Mouse (Mus musculus): ENCODE results near the gene Stk26.

Stk26 gene

DNA sequence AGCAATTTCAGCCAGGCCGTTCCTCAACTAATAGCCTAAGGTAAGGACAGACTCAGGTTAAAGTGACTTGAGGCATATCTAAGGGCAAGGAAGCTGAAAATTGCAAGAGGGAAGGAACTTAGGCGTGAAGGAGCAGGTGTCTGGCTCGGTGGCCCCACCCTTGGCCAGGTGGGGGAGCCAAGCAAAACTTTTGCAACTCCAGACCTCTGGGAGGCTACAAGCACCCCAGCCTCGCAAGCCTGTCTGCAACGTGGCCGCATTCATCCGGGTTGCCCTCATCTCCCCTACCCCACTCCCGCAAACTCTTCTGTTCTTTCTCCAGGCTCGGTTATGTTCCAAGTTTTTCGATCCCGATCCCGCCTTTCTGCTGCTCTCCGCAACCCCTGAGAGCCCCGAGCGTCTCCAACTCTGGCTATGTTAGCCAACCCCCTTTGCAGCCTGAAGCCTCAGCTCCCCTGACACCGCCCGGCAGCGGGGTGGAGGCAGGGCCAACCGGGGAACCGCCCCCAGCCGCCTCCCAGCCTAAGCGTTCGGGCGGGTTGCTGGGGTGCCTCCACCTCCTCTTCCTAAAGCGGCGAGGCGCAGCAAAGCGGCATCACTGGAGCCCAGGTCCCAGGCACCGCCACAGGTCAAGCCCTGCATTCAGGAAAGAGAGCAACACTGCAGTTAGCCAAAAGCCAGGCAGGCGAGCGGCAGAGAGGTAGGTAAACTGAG is at the start of gene Stk26:
Gene Stk26, plus strand, starts transcription at position 201 of the 714 bp plus-strand sequence.
- DNase-seq: peak; percentile 61

DNA sequence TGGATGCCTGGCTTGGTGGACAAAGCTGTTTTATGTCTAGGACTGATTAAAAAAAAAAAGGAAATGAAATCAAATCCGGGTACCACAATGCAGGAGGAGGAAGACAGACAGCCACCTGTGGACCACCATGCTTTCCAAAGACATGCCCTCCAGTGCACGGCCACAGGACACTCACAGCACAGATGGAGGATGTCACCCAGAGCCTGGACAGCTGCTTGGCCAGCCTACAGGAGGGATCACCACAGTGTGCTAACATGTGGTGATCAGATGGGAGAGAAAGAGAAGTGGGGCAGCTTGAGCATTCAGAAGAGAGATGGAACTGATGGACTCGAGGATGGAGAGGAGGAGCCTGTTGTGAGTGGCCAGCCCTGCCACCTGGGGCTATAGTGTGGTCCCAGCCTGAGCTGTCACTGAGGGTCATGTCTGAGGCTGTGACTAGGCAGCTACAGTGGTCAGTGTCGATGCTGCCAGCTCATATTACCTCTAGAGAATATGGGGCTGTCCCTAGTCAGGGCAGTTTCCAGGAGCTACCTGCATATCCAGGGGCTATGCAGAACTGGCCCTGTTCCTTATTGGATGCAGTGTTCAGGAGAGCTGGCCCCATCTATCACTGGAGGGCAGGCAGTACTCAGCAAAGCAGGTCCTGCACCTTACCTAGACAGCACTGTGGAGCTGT is 47.7 kb upstream of the Stk26 start:
- DNase-seq: no peak

DNA sequence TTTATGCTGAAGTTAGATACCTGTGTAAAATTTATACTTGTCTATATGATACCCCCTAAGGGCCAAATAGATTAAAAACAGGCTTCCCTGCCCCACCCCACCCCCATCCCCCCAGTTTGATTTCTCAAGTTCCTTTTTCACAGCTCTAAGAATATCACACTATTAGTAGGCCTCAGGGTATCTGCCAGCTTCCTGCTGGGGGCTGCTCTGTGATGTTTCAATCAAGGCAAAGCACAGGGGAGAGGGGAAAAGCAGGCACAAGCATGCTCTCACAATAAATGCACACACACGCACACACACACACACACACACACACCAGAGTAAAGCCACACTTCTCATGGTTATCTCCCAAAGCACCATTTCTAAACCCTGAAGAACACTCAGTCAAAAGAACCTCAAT is 43.0 kb upstream of the Stk26 start:
- no peak for DNase-seq

DNA sequence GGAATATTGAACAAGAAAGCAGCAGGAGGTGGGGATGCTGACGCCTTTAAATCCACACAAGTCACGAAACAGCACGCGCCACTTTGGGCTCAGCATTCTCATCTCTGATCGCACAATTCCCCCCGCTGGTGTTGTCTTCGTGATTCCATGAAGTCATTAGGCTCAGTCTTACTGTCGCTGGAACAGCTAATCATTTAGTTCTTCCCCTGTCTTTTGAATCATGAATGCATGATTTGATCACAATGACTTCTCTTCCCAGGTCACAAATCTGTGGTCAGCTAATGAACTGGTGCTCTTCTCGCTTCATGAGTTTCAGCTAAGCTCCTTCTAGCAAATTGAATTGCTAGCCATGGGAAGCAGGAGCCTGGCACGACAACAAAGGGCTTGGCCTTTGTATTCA is 42.3 kb upstream of the Stk26 start:
- DNase-seq: no peak

DNA sequence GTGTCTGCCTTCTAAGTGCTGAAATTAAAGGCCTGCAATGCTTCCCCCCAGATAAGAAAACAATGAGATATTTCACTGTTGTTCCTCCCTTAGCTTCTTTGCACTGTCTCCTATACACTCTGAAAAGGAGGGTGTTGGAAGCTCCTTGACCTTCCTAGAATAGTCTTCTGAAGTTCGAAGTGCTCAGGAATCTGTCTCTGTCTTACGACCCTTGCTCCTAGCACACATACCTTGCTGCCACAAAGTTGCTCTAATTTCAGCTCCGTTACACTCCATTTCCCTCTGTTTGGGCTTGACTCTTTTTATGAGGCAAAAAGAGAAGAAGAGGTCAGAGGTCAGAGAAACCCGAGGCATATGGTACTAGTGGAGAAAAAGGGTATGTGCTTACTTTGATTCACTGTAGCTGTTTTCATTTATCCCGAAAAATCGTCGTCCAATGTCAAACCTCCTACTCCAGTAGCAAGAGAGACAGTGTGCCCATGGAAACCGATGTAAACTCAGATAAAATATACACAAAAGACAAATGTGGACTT is 41.1 kb upstream of the Stk26 start:
- no peak for DNase-seq

DNA sequence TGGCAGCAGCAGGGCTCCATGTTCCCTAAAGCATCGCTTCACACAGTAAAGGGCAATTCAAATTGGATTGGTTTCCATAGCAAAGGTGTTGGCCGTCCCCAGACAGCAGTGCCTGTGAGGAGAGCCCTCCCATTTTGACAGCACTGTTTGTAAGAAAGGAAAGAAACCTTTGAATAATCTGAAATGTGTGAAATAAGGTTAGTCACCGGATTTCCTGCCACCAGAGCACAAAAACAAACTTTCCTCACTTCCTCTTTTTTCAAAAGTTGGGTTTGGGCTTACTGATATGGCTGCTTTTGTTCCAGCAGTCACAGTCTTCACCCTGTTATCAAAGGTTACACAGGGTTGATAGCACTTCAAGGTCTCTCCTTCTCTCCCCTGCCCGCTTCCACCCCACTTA is 35.2 kb upstream of the Stk26 start:
- no peak for DNase-seq

DNA sequence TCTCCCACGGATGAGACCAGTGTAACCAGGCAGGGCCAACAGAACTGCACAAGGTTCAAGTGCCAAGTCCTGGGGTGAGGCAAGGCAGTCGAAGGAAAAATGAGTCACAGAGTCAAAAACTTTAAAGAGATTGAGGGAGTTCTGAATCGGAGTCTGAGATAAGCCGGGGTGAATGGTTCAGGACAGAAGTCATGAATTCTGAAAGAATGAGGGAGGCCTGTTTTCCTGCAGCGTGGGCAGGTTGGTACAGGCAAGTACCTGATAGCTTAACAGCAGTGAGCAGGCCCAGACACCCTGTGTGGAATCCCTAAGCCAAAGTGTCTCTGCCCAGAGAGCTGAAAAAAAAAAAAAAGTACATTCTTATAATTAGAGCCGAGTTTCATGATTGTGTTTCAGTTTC is 17.0 kb upstream of the Stk26 start:
- DNase-seq: no peak

DNA sequence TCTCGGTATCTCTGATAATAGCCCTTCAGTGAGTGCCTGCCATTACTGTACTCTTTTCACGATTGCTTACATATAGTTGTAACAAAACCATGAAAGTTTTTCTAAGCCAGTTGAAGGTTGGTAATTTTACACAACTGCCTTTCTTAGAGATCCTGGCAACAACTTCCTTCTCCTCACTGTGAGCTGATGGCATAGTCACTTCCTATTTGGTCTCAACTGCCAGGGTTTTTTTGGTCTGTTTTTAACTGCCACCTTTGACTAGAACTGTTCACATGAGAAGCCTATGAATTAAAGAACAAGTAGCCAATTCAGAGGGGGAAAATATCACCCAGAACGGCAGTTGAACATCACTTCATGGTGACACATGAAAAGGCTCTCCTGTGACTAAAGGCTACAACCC is 5.3 kb upstream of the Stk26 start:
- DNase-seq: no peak

DNA sequence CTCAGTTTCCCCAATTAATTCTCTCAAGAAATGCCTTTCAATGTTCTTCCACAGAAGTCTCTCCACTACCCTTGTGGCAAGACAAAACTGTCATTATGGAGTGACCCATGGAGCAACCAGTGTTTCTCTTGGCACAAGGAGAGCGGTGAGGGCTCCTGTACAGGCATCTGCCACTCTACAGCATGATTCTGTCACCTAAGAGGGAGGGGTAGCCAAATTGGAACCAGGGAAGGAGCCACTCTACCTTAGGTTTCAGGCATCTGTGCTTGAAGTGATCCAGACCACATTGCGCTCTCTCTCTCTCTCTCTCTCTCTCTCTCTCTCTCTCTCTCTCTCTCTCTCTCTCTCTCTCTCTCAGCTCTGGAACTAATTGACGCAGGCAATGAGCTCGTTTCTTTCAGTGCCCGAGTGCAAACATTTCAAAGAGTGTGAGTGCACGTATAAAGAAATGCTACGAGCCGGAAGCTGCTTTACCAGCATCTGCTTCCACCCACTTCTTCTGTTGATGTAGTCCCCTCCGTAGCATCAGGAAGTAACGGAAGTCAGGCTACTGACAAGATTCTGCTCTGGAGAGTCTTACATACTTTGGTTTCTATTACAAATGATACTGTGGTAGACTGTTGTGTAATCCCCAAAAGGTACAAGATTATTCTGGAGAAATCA is 4.7 kb upstream of the Stk26 start:
- DNase-seq: no peak

DNA sequence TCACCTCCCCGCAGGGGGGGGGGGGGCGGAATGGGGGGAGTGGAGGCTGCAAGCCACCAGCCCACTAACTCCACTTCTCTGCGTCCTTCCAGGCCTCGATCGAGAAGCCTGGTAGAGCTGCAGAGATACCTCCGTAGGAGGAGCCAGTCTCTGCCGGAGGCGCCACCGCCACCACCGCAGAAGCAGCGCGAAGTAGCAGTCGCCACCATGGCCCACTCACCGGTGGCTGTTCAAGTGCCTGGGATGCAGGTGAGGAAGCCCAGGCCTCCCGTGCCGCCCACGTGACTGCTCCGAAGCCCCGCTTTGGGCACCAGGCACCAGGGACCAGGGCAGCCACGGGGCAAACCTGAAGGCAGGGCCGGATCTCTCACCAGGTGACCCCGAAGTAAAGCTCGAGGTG is 740 bp downstream of the Stk26 start:
- DNase-seq: no peak

DNA sequence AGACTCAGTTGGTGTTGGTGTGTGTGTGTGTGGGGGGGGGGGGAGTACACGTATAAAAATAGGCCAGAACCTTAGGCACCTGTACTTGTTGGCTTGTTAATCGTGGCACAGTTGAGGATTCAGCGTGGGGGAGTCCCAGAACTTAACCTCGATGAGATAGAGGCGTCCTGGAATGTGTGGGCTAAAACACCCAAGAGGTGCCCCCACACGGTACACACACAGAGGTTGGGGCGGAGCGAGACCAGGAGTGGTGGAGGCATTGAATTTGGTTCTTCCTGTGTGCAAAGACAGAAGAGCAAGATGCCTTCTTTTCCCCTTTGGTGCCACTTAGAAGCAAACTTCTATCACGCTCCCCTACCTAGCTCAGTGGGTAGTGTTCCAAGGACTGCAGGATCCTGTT is 1.2 kb downstream of the Stk26 start:
- no peak for DNase-seq

DNA sequence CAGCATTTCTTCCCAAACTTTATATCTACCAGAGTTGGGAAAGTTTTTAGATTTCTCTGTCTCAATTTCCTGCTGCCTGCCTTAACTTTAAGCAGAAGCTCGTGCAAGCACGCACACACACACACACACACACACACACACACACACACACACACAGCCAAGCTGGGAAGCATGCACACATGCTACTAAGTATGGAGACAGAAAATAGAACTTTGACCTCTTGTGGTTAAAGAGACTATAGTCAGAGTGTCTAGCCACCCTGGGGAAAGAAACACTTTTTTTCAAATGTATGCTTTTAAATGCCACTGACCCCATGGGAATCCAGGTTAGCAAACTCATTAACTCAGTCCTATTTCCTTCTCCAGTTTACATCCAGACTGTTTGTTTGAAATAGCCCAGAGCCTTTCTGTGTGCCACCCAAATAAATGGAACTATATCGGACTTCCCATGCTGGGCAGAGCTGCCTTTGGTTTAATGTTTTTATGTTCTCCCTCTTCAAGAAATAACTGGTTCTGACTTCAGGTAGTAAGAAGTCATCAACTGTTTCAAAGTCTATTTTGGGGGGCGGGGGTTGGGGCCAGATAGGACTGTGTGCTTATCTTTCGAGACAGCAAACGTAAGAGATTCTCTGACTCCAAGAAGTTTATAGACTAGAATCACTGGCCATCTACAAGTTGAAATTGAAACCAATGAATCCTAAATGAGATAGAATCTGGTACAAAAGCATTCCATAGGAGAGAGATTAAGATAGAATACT is 9.8 kb downstream of the Stk26 start:
- DNase-seq: no peak

DNA sequence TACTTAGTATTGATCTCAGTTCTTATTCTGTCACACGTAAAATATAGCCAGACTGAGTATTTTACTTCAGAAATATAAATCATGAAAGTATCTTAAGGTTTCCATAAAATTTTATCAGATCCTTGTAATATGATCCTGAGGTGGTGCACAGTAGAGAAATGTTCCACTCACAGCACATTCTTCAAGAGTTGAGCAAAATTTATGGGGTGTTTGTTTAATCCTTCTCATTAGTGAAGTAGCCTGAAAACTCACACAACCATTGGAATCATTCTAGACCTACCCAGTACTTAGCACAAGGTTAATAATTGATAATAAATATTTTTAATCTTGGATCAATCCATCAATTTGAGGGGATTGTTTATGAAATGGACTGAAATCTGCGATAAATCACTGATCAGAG is 22.9 kb downstream of the Stk26 start:
- no peak for DNase-seq

DNA sequence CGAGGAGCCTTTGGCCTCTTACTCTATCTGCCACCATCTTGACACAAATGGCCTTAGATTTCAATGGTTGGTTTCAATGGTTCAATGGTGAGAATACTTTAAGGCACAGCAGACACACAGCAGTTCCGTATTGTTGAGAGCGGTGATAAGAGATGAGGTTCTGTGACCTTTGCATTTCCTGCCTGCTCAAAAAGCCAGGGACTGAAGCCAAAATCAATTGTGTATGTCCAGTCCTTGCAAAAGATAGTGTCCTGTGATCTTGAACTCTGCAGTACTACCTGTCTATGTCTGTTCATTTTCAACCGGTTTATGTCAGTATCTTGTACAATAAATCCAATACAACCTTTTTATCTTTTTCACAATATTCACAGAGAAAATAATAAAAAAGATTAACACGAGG is 23.9 kb downstream of the Stk26 start:
- DNase-seq: no peak

DNA sequence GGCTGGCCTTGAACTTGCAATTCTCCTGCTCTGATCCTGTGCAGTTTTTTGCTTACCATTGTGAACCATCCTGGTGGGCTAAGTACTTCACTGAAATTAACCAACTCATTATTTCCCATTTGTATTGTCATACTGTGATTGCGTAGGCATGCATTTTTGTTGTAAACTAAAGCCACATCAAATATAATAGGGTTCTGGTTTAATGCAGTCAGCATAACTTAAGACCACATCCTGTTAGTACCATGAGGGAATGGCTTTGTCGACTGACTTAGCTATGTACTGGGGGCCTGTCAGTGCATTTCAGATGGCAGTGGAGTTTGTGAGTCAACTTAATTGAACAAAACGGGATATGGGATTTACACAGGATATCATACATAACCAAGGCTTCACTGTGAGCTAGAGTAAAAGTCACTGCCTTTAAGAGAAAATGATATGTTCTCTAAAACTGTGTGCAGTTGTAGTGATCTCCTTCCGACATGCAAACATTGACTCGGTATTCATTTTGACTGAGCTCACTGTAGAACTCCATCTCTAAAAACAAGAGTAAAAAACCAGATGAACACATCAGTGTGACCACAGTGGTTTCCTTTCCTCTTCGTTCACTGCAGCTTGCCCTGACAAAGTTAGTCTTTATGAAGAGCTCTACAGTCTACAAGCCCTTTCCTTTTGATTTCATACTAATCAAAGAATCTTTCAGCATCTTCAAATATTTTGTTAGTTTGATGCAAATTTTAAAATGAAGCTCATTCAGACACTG is 33.6 kb downstream of the Stk26 start:
- no peak for DNase-seq

DNA sequence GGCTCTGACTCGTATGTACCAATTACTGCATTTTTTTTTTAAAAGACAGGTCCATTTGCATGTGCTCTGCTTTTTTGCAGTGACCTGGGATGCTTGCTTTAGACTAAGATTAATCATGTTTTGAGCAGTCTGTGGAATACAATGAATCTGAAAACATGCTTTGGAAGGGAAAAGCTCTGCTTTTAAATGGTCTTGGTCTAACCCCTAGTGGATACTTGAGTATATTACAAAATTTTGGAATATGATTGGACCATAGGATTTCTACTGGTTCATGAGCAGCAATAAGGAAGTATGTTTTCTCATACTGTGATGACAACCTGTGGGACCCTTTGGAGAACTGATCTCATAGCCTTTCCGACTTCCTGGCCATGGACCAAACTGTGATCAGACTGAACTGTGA is 47.2 kb downstream of the Stk26 start:
- no peak for DNase-seq

DNA sequence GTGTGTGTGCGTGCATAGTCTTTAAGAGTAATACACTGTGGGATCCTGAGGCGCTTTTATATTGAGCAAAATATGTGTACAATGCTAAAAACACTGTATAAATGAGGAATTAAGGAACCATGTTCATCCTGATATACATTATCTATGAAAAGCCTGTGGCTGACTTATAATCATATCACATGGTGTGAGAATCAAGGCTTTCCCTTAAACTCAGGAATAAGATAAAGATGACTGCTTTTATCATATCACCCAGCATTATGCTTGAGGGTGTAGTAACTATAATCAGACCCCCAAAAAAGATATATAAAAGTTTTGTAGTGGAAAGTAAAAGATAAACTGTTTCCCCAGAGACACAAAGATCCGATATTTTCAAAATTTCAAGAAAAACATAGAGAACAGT is 62.6 kb downstream of the Stk26 start:
- no peak for DNase-seq

DNA sequence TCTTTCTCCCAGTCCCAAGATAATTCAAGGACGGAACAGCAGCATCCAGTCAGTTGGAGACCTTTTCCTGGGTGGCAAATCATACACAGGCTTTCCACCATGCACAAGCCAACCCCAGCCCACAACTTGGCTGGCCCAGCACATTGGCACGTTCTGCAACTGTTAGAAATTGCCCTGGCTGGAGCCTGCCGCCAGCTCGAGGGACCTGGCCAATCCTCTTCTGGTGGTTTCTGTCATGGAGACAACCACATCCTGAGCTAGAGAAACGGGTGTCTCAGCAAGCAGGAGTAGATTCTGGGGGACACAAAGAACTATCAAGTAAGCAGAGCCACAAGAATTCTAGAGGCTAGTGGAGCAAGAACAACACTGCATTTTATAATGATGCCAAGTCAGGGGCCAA is 69.1 kb downstream of the Stk26 start:
- no peak for DNase-seq

DNA sequence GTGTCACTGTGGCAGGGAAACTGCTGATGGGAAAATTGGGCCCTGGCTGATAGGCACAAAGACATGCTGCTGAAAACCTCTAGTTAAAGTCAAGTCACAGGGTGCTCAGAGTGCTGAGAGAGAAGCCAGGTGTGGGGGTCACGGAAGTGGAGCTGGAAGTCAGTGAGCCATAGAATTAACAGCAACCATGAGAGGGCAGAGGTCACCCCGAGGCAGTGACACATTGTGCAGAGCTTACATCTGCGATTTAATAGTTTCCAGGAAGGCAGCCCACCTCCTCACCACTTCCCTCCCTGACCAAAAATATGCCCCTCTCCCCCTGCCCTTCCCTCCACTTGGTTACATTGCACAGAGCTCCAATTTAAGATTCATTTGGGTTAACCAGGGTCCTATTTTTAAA is 76.5 kb downstream of the Stk26 start:
- no peak for DNase-seq

DNA sequence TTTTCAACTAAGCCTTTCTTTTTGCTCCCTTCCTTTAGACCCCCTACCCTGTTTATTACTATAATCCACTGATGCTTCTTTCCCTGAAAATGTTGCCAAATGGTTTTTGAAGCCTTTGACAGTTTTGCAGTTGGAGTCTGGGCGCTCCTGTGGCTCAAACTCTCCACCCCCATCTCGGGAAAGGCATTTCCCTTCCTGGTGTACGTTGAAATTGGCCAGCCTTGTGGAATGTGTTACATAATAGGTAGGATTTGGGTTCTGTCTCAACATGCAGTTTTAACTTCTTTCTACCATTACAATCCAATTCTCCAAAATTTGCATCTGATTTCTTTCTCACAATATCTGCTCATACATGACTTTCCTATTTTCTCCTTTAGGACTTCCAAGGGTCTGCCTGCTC is 77.9 kb downstream of the Stk26 start:
- no peak for DNase-seq

DNA sequence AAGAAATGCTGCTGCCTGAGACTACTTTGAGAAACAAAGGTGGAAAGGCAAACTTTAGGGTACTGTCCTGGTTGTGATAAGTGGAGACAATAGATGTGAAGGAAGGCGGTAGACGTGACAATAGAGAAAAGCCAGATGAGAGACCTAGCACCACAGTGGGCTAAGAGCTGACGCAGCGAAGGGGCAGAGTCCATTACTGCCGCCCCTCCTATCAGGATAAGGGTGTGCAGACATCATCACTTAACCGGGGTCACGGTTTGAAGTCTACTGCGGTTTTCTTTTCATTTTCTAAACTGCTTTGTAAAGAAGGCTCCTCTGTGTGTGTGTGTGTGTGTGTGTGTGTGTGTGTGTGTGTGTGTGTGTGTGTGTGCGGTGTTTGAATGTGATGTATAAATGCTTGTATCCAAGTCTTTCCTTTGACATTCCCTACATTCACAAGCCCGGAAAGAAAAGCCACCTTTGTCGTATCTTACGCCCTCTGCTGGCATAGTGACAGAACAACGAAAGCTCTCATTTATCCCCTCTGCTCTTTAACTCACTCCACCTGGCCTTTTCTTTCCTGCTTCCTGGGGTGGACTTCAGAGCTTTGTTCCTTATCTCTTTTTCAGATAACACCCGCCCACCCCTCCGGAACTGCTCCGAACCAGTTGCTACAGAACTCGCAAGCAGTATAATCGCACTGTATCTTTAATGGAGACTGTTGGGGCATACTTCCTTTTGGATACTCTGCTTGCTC is 84.0 kb downstream of the Stk26 start:
- DNase-seq: peak; percentile 10

Measured in lung, postnatal 14 days (tissue).